Mouse (Mus musculus): ENCODE measurements around the gene Vmn2r95. TPM values are rescaled to one million over a fixed set of nuclear protein-coding genes. Genes with fewer than 3 reads are reported as not detected.
"Not testable (repeated sequence)": the region's sequence is repeated elsewhere in the genome, so short reads cannot be mapped to it uniquely, and the experiment has no call there.

The Vmn2r95 gene
- polyA plus RNA-seq (2014; fragmentation: Nextera tagmentation; extraction: Ambion mirVana): not detected in 2 replicates

GRCm38 (mm10) chr17:18423778-18424177 is at the start of gene Vmn2r95:
TSS of gene Vmn2r95 (plus strand) at chr17:18424078.
- no peak within 1 kb of the TSS for H3K27ac ChIP-seq (ENCODE audit: low read depth)
- no peak within 1 kb of the TSS for H3K9ac ChIP-seq (ENCODE audit: low read length)
- ATAC-seq (replicated peaks; ENCODE audit: low FRiP score, low TSS enrichment, low read depth) (no peak), DNase-seq (ENCODE audit: low spot score) (no peak)
- H3K36me3 ChIP-seq (ENCODE audit: control insufficient read depth, insufficient read depth, low read length): no peaks in the 10 kb centered on the region
- H3K27me3 ChIP-seq (replicated peaks; ENCODE audit: control insufficient read depth, insufficient read depth, low read length): no peaks in the 10 kb centered on the region
- WGBS: 36% methylated on average over 1 of the region's 1 CpGs
- no peaks in the 10 kb centered on the region for H3K9me3 ChIP-seq (ENCODE audit: control insufficient read depth, low read length)
- H3K4me1 ChIP-seq (replicated peaks; ENCODE audit: control insufficient read depth, insufficient read depth, low read length): no peaks in the 10 kb centered on the region
- no peak within 1 kb of the TSS for H3K4me3 ChIP-seq (ENCODE audit: low read depth, low read length)
- no peak within 1 kb of the TSS for H3K4me2 ChIP-seq (ENCODE audit: low read length)

- no peaks in the 10 kb centered on the region for H3K27me3 ChIP-seq (replicated peaks; ENCODE audit: control insufficient read depth, insufficient read depth, low read length)
- H3K4me1 ChIP-seq (replicated peaks; ENCODE audit: control insufficient read depth, insufficient read depth, low read length): no peaks in the 10 kb centered on the region
- H3K9ac ChIP-seq (ENCODE audit: low read length): no peak overlapping the region
- no peak for DNase-seq (ENCODE audit: low spot score)
- no peak for ATAC-seq (replicated peaks; ENCODE audit: low FRiP score, low TSS enrichment, low read depth)
- WGBS: 84% methylated on average over 3 of the region's 3 CpGs
- no peaks in the 10 kb centered on the region for H3K9me3 ChIP-seq (ENCODE audit: control insufficient read depth, low read length)
- H3K4me3 ChIP-seq (ENCODE audit: low read depth, low read length): no peak overlapping the region
- no peak overlapping the region for H3K4me2 ChIP-seq (ENCODE audit: low read length)
- no peaks in the 10 kb centered on the region for H3K36me3 ChIP-seq (ENCODE audit: control insufficient read depth, insufficient read depth, low read length)
- H3K27ac ChIP-seq (ENCODE audit: low read depth): no peak overlapping the region
Measured at GRCm38 (mm10) chr17:18455619-18456140, 31.8 kb downstream of the Vmn2r95 start.

- not testable (repeated sequence) for H3K36me3 ChIP-seq (ENCODE audit: control insufficient read depth, insufficient read depth, low read length); H3K4me3 ChIP-seq (ENCODE audit: low read depth, low read length); ATAC-seq (replicated peaks; ENCODE audit: low FRiP score, low TSS enrichment, low read depth); H3K27ac ChIP-seq (ENCODE audit: low read depth); H3K4me1 ChIP-seq (replicated peaks; ENCODE audit: control insufficient read depth, insufficient read depth, low read length); H3K9me3 ChIP-seq (ENCODE audit: control insufficient read depth, low read length); H3K4me2 ChIP-seq (ENCODE audit: low read length); DNase-seq (ENCODE audit: low spot score); H3K27me3 ChIP-seq (replicated peaks; ENCODE audit: control insufficient read depth, insufficient read depth, low read length); H3K9ac ChIP-seq (ENCODE audit: low read length)
- 80% methylated on average over 3 of the region's 3 CpGs for WGBS
Measured at GRCm38 (mm10) chr17:18458126-18458634, 34.3 kb downstream of the Vmn2r95 start.

- Histone ChIP-seq H3K27ac (ENCODE audit: low read depth) (no peak overlapping the region), H3K9me3 (ENCODE audit: control insufficient read depth, low read length) (no peaks in the 10 kb centered on the region), H3K36me3 (ENCODE audit: control insufficient read depth, insufficient read depth, low read length) (no peaks in the 10 kb centered on the region), H3K27me3 (replicated peaks; ENCODE audit: control insufficient read depth, insufficient read depth, low read length) (no peaks in the 10 kb centered on the region), H3K4me1 (replicated peaks; ENCODE audit: control insufficient read depth, insufficient read depth, low read length) (no peaks in the 10 kb centered on the region), H3K4me3 (ENCODE audit: low read depth, low read length) (no peak overlapping the region), H3K9ac (ENCODE audit: low read length) (no peak overlapping the region), H3K4me2 (ENCODE audit: low read length) (no peak overlapping the region)
- no peak for DNase-seq (ENCODE audit: low spot score)
- ATAC-seq (replicated peaks; ENCODE audit: low FRiP score, low TSS enrichment, low read depth): no peak
Measured at GRCm38 (mm10) chr17:18462695-18463094, 38.8 kb downstream of the Vmn2r95 start.

GRCm38 (mm10) chr17:18479885-18480284 is 56.0 kb downstream of the Vmn2r95 start:
- no peak overlapping the region for H3K4me3 ChIP-seq (ENCODE audit: low read depth, low read length)
- H3K27ac ChIP-seq (ENCODE audit: low read depth): no peak overlapping the region
- ATAC-seq (replicated peaks; ENCODE audit: low FRiP score, low TSS enrichment, low read depth) (no peak), DNase-seq (ENCODE audit: low spot score) (no peak)
- H3K4me1 ChIP-seq (replicated peaks; ENCODE audit: control insufficient read depth, insufficient read depth, low read length): no peaks in the 10 kb centered on the region
- H3K36me3 ChIP-seq (ENCODE audit: control insufficient read depth, insufficient read depth, low read length): no peaks in the 10 kb centered on the region
- no peaks in the 10 kb centered on the region for H3K27me3 ChIP-seq (replicated peaks; ENCODE audit: control insufficient read depth, insufficient read depth, low read length)
- no peaks in the 10 kb centered on the region for H3K9me3 ChIP-seq (ENCODE audit: control insufficient read depth, low read length)
- no peak overlapping the region for H3K4me2 ChIP-seq (ENCODE audit: low read length)
- 63% methylated on average over 1 of the region's 1 CpGs for WGBS
- H3K9ac ChIP-seq (ENCODE audit: low read length): no peak overlapping the region

Other genes starting within 250 kb of the Vmn2r95 start
- not detected in 2 replicates for gene Vmn2r94, start 146.3 kb upstream of the Vmn2r95 start, polyA plus RNA-seq (2014; fragmentation: Nextera tagmentation; extraction: Ambion mirVana)
- not detected in 2 replicates for gene Vmn2r93, start 126.0 kb upstream of the Vmn2r95 start, polyA plus RNA-seq (2014; fragmentation: Nextera tagmentation; extraction: Ambion mirVana)
- not detected in 2 replicates for gene Vmn2r96, start 149.1 kb downstream of the Vmn2r95 start, polyA plus RNA-seq (2014; fragmentation: Nextera tagmentation; extraction: Ambion mirVana)

All from intestine, embryonic 14.5 days (tissue).